Mouse (Mus musculus) stomach, postnatal 0 days (tissue): ENCODE measurements at regions not wholly inside any gene's neighbourhood (a gene's known extent, or its start where the extent isn't known, plus 50 kb on each side); places are given as distances from the start of the nearest gene placed in this dataset.

Source experiments
- CTCF ChIP-seq: IDR thresholded peaks from 2 replicates; pipeline ENCODE4 v1.5.1; 2016; ENCODE audit warnings: antibody characterized with exemption, low read depth, mild to moderate bottlenecking, moderate library complexity
- EP300 ChIP-seq: optimal IDR thresholded peaks from 2 replicates; pipeline ENCODE3; 2016; ENCODE audit warnings: antibody characterized with exemption

GRCm38 (mm10) chr6:16076266-16076665 lies 355.8 kb downstream of the Mdfic start:
- no peak for TF ChIP-seq CTCF
- TF ChIP-seq EP300: no peak
